ENCODE assay signal across 22 mouse cellular contexts in the genomic region with DNA sequence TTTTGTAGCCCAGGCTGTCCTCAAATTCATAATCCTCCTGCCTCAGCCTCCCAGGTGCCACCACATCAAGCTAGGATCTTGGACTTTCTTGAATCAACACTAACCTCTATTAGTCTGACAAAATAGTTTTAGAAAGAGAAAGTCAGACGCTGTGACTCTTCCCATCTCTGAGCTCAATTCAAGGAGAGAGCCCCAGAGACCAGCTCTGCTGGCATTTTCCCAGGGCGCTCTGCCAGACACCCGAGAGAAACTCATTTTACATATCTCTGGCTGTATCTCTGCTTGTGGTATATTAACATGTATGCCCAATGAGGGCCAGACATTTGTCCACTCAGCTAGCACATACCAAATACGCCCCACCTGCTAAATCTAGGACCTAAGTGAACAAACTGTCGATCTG.
"Had no signal": no experiment of that assay in that cellular context is flagged by ENCODE, and none has a peak within 500 bp of the region (broad histone marks: within the 10 kb centered on the region; RNA-seq: fewer than 3 reads in every experiment).

No protein-coding gene starts in this region.

- H3K36me3 ChIP-seq: liver, embryonic 12.5 days; liver, embryonic 15.5 days; midbrain, embryonic 12.5 days; neural tube, embryonic 12.5 days; stomach, embryonic 15.5 days had no signal

- H3K4me1 ChIP-seq: limb, embryonic 10.5 days; liver, embryonic 12.5 days; liver, embryonic 15.5 days; midbrain, embryonic 12.5 days; midbrain, embryonic 15.5 days; neural tube, embryonic 12.5 days; neural tube, embryonic 15.5 days; stomach, embryonic 15.5 days had no signal

- H3K4me3 ChIP-seq: left cerebral cortex, adult 2 months; limb, embryonic 10.5 days; limb, embryonic 13.5 days; liver, embryonic 12.5 days; liver, embryonic 15.5 days; midbrain, embryonic 12.5 days; midbrain, embryonic 15.5 days; neural tube, embryonic 12.5 days; neural tube, embryonic 15.5 days; stomach, embryonic 15.5 days had no signal

- ATAC-seq: liver, embryonic 12.5 days; midbrain, embryonic 15.5 days had no signal

- H3K27me3 ChIP-seq: limb, embryonic 13.5 days; liver, embryonic 12.5 days; liver, embryonic 15.5 days; midbrain, embryonic 12.5 days; midbrain, embryonic 15.5 days; neural tube, embryonic 12.5 days; neural tube, embryonic 15.5 days; stomach, embryonic 15.5 days had no signal

- DNase-seq: kidney, adult 9 months; kidney, postnatal 14 days; kidney, postnatal 4 days; layer of hippocampus, adult 9-11 months; layer of hippocampus, postnatal 36 days; liver; lung, adult 18-20 months; lung, postnatal 14 days; right cerebral cortex, postnatal 25 days; spleen, adult 18-20 months; thymus, postnatal 25 days had no signal

- H3K9ac ChIP-seq: limb, embryonic 13.5 days; liver, embryonic 12.5 days; liver, embryonic 15.5 days; midbrain, embryonic 12.5 days; midbrain, embryonic 15.5 days; neural tube, embryonic 12.5 days; neural tube, embryonic 15.5 days; stomach, embryonic 15.5 days had no signal

- H3K4me2 ChIP-seq: limb, embryonic 13.5 days; liver, embryonic 12.5 days; liver, embryonic 15.5 days; midbrain, embryonic 12.5 days; midbrain, embryonic 15.5 days; neural tube, embryonic 12.5 days; neural tube, embryonic 15.5 days; stomach, embryonic 15.5 days had no signal

- H3K27ac ChIP-seq: left cerebral cortex, adult 2 months; limb, embryonic 10.5 days; limb, embryonic 13.5 days; liver, embryonic 12.5 days; liver, embryonic 15.5 days; macrophage; midbrain, embryonic 12.5 days; midbrain, embryonic 15.5 days; neural tube, embryonic 12.5 days; neural tube, embryonic 15.5 days; stomach, embryonic 15.5 days had no signal

- H3K9me3 ChIP-seq: limb, embryonic 10.5 days; limb, embryonic 13.5 days; liver, embryonic 12.5 days; liver, embryonic 15.5 days; midbrain, embryonic 12.5 days; midbrain, embryonic 15.5 days; neural tube, embryonic 12.5 days; neural tube, embryonic 15.5 days; stomach, embryonic 15.5 days had no signal
